In the genomic region with DNA sequence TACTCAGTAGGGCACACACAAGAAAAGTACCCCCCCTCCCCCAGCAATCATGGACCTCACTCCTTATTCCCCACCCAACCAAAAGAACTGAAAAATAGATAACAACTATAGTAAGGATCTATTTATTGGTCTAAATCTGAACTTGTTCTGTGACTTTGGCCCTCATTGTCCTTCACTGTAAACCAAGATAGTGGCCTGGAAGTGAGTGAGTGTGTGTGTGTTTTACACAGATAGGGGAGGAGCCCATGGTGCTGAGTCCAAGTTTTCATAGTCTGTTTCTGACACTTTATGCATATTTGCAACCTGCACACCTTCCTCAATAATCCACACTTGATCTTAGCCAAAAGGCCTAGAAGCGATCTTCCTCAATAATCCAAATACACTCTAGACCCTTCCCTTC, we compare ENCODE assay signal across 7 mouse cellular contexts. TPM values are rescaled to one million over a fixed set of nuclear protein-coding genes. Genes with fewer than 3 reads are reported as not detected.
DNase-seq lines count a peak whose midpoint lies in the region; ATAC-seq and TF ChIP-seq lines count a peak whose summit lies in the region.

No protein-coding gene starts in this region.

- intact Hi-C loops in gastrocnemius, postnatal 14 days (cut with DNase I; ENCODE audit: low total_unique reads), result no loop called here

- peaks cover 59% of the 10 kb centered on the region for H3K4me1 ChIP-seq in megakaryocyte, embryonic 14.5 days
- H3K4me1 ChIP-seq in forebrain, embryonic 10.5 days, result peaks cover 48% of the 10 kb centered on the region
- peaks cover 13% of the 10 kb centered on the region for H3K4me1 ChIP-seq in limb, embryonic 14.5 days (ENCODE audit: control insufficient read depth, insufficient read depth, low read length)
- peaks cover 33% of the 10 kb centered on the region for H3K4me1 ChIP-seq in stomach, embryonic 15.5 days

- peak overlapping the region; percentile 86 for H3K9ac ChIP-seq in limb, embryonic 14.5 days (ENCODE audit: low read depth, low read length, severe bottlenecking)
- H3K9ac ChIP-seq in stomach, embryonic 15.5 days, result no peak overlapping the region; the same call in 1 of the 2 replicates

- no peak for ATAC-seq in megakaryocyte, adult 5-6 weeks (ENCODE audit: poor library complexity, severe bottlenecking)
- ATAC-seq in limb, embryonic 14.5 days (ENCODE audit: low FRiP score, low read depth), result no peak
- peak; percentile 16; the same call in 1 of the 2 replicates for ATAC-seq in stomach, embryonic 15.5 days (ENCODE audit: insufficient read depth, low FRiP score, low read depth)

- H3K9me3 ChIP-seq in megakaryocyte, embryonic 14.5 days, result no peaks in the 10 kb centered on the region
- H3K9me3 ChIP-seq in forebrain, embryonic 10.5 days, result no peaks in the 10 kb centered on the region
- H3K9me3 ChIP-seq in limb, embryonic 14.5 days (ENCODE audit: control insufficient read depth, low read length), result no peaks in the 10 kb centered on the region
- H3K9me3 ChIP-seq in stomach, embryonic 15.5 days, result no peaks in the 10 kb centered on the region

- peak overlapping the region; percentile 88 for H3K4me2 ChIP-seq in limb, embryonic 14.5 days (replicated peaks; ENCODE audit: low read depth, low read length, severe bottlenecking)
- H3K4me2 ChIP-seq in stomach, embryonic 15.5 days, result peak overlapping the region; percentile 85

- WGBS in forebrain, embryonic 10.5 days, result 17% methylated on average over 1 of the region's 1 CpGs
- WGBS in limb, embryonic 14.5 days, result 8% methylated on average over 1 of the region's 1 CpGs
- WGBS in stomach, embryonic 15.5 days, result 4% methylated on average over 1 of the region's 1 CpGs

- peaks cover 18% of the 10 kb centered on the region for H3K36me3 ChIP-seq in megakaryocyte, embryonic 14.5 days (replicated peaks; ENCODE audit: low read length)
- H3K36me3 ChIP-seq in forebrain, embryonic 10.5 days (replicated peaks), result peaks cover 12% of the 10 kb centered on the region
- 0 out of 2 replicates have a peak, but pooled peaks cover 4% of the 10 kb centered on the region for H3K36me3 ChIP-seq in limb, embryonic 14.5 days (ENCODE audit: control insufficient read depth, insufficient read depth, low read length)
- H3K36me3 ChIP-seq in stomach, embryonic 15.5 days, result no peaks in the 10 kb centered on the region

- H3K27me3 ChIP-seq in megakaryocyte, embryonic 14.5 days (replicated peaks), result peaks cover 2% of the 10 kb centered on the region
- H3K27me3 ChIP-seq in forebrain, embryonic 10.5 days (ENCODE audit: poor library complexity, severe bottlenecking), result 0 out of 2 replicates have a peak, but pooled peaks cover 5% of the 10 kb centered on the region
- H3K27me3 ChIP-seq in limb, embryonic 14.5 days (ENCODE audit: control insufficient read depth, insufficient read depth, low read length), result no peaks in the 10 kb centered on the region
- no peaks in the 10 kb centered on the region for H3K27me3 ChIP-seq in stomach, embryonic 15.5 days (replicated peaks)

- DNase-seq in forebrain, embryonic 10.5 days (ENCODE audit: extremely low spot score, low spot score), result no peak
- no peak for DNase-seq in limb, embryonic 14.5 days (ENCODE audit: low spot score)
- no peak for DNase-seq in gastrocnemius, postnatal 14 days
- DNase-seq in embryo, embryonic 11 days, result no peak

- H3K27ac ChIP-seq in forebrain, embryonic 10.5 days, result peak overlapping the region; percentile 91
- H3K27ac ChIP-seq in limb, embryonic 14.5 days (replicated peaks; ENCODE audit: low read depth, low read length), result peak overlapping the region; percentile 55; the same call in 1 of the 2 replicates
- H3K27ac ChIP-seq in stomach, embryonic 15.5 days, result peak overlapping the region; percentile 82

- H3K4me3 ChIP-seq in megakaryocyte, embryonic 14.5 days (replicated peaks), result peak overlapping the region; percentile 97
- peak overlapping the region; percentile 73 for H3K4me3 ChIP-seq in forebrain, embryonic 10.5 days
- H3K4me3 ChIP-seq in limb, embryonic 14.5 days (replicated peaks; ENCODE audit: low read length), result peak overlapping the region; percentile 96
- H3K4me3 ChIP-seq in stomach, embryonic 15.5 days (replicated peaks), result peak overlapping the region; percentile 99

- TF ChIP-seq POLR2A in limb, embryonic 14.5 days (IDR thresholded peaks at IDR 0.05; ENCODE audit: borderline replicate concordance, extremely low read depth, insufficient read depth, insufficient read length), result no peak

RNA-seq across cellular contexts. Expression of gene Cluh, which starts 0.6 kb away (rescaled TPM):
- 2.1 and 8.3 TPM in 2 replicates for polyA plus RNA-seq in megakaryocyte, embryonic 14.5 days (2012; ENCODE audit: insufficient read depth, low replicate concordance)
- total RNA-seq in megakaryocyte, adult 5-6 weeks (2015), result 11.9 and 13.7 TPM in 2 replicates
- total RNA-seq in megakaryocyte, adult 5-6 weeks (2017), result 13.3 and 13.7 TPM in 2 replicates
- polyA plus RNA-seq in forebrain, embryonic 10.5 days (2016; fragmentation: Nextera tagmentation; extraction: Ambion mirVana), result 29.0 and 31.2 TPM in 2 replicates
- polyA plus RNA-seq in limb, embryonic 14.5 days (2012; rRNA removed), result 44.8 and 48.8 TPM in 2 replicates
- 21.3 and 21.7 TPM in 2 replicates for polyA plus RNA-seq in limb, embryonic 14.5 days (2014; fragmentation: Nextera tagmentation; extraction: Ambion mirVana)
- 34.9 and 39.8 TPM in 2 replicates for polyA plus RNA-seq in stomach, embryonic 15.5 days (2015; fragmentation: Nextera tagmentation; extraction: Ambion mirVana)
- 10 to 100 TPM; 82.1 to 89.8 TPM for total RNA-seq in gastrocnemius, postnatal 14 days (2021)

RNA-seq across cellular contexts. Expression of gene Ccdc92b, which starts 29.3 kb away (rescaled TPM):
- 0.06 and 0.41 TPM in 2 replicates for polyA plus RNA-seq in megakaryocyte, embryonic 14.5 days (2012; ENCODE audit: insufficient read depth, low replicate concordance)
- 0.05 and 0.27 TPM in 2 replicates for total RNA-seq in megakaryocyte, adult 5-6 weeks (2015)
- total RNA-seq in megakaryocyte, adult 5-6 weeks (2017), result not detected in 2 replicates
- 0.41 and 0.72 TPM in 2 replicates for polyA plus RNA-seq in forebrain, embryonic 10.5 days (2016; fragmentation: Nextera tagmentation; extraction: Ambion mirVana)
- polyA plus RNA-seq in limb, embryonic 14.5 days (2012; rRNA removed), result 0.46 and 0.50 TPM in 2 replicates
- polyA plus RNA-seq in limb, embryonic 14.5 days (2014; fragmentation: Nextera tagmentation; extraction: Ambion mirVana), result 0.36 and 0.64 TPM in 2 replicates
- 0.63 and 1.5 TPM in 2 replicates for polyA plus RNA-seq in stomach, embryonic 15.5 days (2015; fragmentation: Nextera tagmentation; extraction: Ambion mirVana)
- total RNA-seq in gastrocnemius, postnatal 14 days (2021), result under 1 TPM; 0.09 to 0.12 TPM

RNA-seq across cellular contexts. Expression of gene Rap1gap2, which starts 38.0 kb away (rescaled TPM):
- 0.42 and 0.81 TPM in 2 replicates for polyA plus RNA-seq in megakaryocyte, embryonic 14.5 days (2012; ENCODE audit: insufficient read depth, low replicate concordance)
- total RNA-seq in megakaryocyte, adult 5-6 weeks (2015), result 22.2 and 22.3 TPM in 2 replicates
- total RNA-seq in megakaryocyte, adult 5-6 weeks (2017), result 33.9 and 34.3 TPM in 2 replicates
- polyA plus RNA-seq in forebrain, embryonic 10.5 days (2016; fragmentation: Nextera tagmentation; extraction: Ambion mirVana), result 0.66 and 0.75 TPM in 2 replicates
- polyA plus RNA-seq in limb, embryonic 14.5 days (2012; rRNA removed), result 3.5 and 4.1 TPM in 2 replicates
- polyA plus RNA-seq in limb, embryonic 14.5 days (2014; fragmentation: Nextera tagmentation; extraction: Ambion mirVana), result 1.1 and 1.8 TPM in 2 replicates
- polyA plus RNA-seq in stomach, embryonic 15.5 days (2015; fragmentation: Nextera tagmentation; extraction: Ambion mirVana), result 13.1 and 21.2 TPM in 2 replicates
- 1 to 10 TPM; 9.9 to 10.0 TPM for total RNA-seq in gastrocnemius, postnatal 14 days (2021)
